Mouse (Mus musculus) heart, adult 8-10 months (tissue): ENCODE data around the gene 4932414N04Rik. TPM values are rescaled to one million over a fixed set of nuclear protein-coding genes. Genes with fewer than 3 reads are reported as not detected.
"Not testable (repeated sequence)": the region's sequence is repeated elsewhere in the genome, so short reads cannot be mapped to it uniquely, and the experiment has no call there.

Experiments
- DNase-seq: peaks from one replicate; pipeline ENCODE4 v3.0.0; 2022; ENCODE audit warnings: low spot score
- total RNA-seq, 4 experiments: library from RNA; stranded (reverse); gene quantifications; 2 replicates each; pipeline ENCODE4 v1.2.4; 2022

Gene 4932414N04Rik
- total RNA-seq: not detected

GRCm38 (mm10) chr2:68656186-68656585, at the start of gene 4932414N04Rik:
4932414N04Rik (plus strand) TSS chr2:68656486.
- not testable (repeated sequence) for DNase-seq

DNA sequence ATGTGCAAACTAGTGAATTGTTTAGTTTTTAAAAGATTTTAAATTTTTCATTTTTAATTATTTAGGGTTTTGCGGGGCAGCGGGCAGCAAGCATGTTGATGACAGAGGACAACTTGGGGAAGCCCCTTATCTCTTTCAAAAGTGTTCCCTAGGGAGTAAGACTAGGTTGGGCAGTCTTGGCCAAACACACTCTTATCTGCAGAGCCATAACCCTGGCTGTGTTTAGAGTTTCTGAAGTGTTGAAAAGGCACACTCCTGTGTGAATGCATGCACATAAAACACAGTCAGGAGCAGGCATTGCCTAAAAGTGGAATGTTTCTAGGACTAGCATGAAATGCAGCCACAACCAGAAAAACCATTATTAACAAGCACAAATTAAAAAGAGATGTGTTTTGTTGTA, 75.9 kb downstream of the 4932414N04Rik start:
- DNase-seq: no peak

- DNase-seq: no peak
These were observed 83.8 kb downstream of the 4932414N04Rik start for GRCm38 (mm10) chr2:68739772-68740739.

DNA sequence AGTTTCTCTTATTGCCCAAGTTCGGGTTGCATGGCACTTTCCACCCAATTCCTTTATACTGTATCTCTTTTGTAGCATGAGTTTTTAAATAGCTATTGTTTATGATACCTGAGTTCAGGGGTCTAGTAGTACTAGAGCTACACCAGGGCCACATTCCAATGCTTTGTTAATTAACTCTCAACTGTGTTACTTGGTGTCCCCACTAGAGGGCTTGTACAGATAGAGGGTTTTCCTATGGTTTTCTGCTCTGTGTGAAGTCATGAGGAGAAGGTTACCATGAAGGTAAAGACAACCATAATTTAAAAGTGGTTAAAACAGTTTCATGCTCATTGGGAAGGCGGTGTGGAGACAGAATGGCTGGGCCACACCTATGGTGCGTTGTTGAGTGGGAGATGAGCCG, 88.3 kb downstream of the 4932414N04Rik start:
- DNase-seq: no peak

- DNase-seq: no peak
These were observed 99.9 kb downstream of the 4932414N04Rik start for GRCm38 (mm10) chr2:68756179-68756578.

DNA sequence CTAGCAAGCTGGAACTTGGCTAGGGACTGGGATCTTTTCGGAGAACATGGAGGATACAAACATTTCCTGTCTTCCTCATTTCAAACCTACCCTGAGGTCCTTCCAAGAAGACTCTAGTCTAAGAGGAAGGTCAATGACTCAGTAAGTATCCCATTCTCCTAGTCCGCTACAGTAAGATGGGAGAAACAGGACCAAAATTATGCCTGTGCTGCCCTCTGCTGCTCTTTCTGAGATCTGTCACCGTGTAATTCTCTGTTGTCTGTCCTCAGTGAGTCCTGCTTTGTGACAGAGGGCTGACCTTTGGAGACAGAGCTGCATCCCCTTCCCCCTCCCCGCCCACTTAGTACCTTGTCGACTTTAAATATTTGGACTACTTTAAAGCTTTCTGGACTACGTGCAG, 100.5 kb downstream of the 4932414N04Rik start:
- DNase-seq: peak; percentile 16

GRCm38 (mm10) chr2:68765371-68765770, 109.1 kb downstream of the 4932414N04Rik start:
- DNase-seq: no peak

- DNase-seq: no peak
These were observed 111.1 kb downstream of the 4932414N04Rik start for GRCm38 (mm10) chr2:68767186-68767890.

GRCm38 (mm10) chr2:68782268-68783132, 126.2 kb downstream of the 4932414N04Rik start:
- no peak for DNase-seq

DNA sequence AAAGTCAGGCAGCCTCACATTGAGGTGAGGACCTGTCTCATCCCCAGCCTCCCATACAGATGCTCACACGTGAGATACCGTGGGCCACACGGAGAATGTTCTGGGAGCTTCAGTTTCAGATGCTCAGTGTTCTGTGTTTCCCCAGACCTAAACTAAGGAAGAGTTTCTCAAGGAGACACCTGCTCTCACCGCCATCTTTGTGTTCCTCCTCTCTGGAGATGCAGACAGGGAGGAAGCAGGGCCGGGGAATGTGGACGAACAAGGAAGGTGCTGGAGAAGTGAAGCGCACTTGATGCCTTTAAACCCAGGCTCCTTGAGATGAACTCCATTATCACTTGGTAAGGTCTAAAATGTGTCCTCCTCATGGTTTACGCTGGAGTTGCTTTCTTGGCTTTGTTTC, 127.4 kb downstream of the 4932414N04Rik start:
- not testable (repeated sequence) for DNase-seq

DNA sequence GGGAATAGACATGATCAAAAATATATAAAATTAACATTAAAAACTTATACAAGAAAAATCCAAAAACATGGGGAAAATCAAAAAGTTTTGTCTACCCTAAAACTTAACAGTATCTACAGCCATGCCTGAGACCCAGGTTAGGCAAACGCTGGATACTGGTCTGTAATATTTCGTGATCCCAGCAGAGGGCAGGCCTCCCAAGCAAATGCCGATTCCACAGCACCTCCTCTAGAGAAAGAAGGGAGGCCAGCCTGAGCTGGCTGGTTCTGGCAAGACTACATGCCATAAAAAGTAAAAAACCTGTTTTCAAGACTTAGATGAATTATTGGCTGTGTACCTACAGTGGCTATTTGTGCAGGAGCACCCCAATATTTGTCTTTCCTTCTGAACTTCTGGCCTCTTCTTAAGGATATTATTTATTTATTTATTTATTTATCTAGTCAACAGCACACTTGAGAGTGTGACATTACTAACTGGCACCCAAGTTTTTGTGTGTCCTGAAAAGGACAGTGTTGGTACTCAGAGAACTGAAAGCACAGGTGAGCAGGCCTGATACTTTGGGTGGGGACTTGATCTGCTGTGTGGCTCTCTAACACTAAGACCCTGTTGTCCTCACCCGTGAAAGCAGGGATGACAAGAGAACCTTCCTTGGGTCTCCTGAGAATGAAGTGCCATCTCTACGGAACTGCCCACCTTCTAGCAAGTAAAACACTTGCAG, 128.6 kb downstream of the 4932414N04Rik start:
- DNase-seq: peak; percentile 83

- no peak for DNase-seq
These were observed 130.9 kb downstream of the 4932414N04Rik start for GRCm38 (mm10) chr2:68787161-68787675.

GRCm38 (mm10) chr2:68792296-68792695, 136.0 kb downstream of the 4932414N04Rik start:
- no peak for DNase-seq

- DNase-seq: no peak
These were observed 137.2 kb downstream of the 4932414N04Rik start for GRCm38 (mm10) chr2:68793472-68793871.

- no peak for DNase-seq
These were observed 137.9 kb downstream of the 4932414N04Rik start for GRCm38 (mm10) chr2:68794181-68794580.

DNA sequence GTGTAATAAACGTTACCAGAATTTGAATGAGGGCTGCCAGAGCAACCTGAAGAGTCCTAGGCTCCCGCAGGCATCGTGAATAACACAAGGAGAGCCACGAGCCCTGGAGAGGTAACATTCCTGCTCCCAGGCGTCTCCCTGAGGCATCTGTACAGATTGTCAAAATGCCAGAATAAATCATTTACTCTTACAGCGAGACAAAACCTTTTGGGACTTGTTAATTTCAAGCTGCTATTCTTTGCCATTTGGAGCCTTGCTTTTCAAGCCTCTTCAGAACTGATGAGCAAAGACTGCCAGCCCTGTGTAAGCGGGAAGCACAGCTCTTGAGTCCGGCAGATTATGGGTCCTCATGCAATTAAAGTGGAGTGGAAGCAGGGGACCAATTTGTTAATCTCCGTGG, 138.3 kb downstream of the 4932414N04Rik start:
- no peak for DNase-seq

DNA sequence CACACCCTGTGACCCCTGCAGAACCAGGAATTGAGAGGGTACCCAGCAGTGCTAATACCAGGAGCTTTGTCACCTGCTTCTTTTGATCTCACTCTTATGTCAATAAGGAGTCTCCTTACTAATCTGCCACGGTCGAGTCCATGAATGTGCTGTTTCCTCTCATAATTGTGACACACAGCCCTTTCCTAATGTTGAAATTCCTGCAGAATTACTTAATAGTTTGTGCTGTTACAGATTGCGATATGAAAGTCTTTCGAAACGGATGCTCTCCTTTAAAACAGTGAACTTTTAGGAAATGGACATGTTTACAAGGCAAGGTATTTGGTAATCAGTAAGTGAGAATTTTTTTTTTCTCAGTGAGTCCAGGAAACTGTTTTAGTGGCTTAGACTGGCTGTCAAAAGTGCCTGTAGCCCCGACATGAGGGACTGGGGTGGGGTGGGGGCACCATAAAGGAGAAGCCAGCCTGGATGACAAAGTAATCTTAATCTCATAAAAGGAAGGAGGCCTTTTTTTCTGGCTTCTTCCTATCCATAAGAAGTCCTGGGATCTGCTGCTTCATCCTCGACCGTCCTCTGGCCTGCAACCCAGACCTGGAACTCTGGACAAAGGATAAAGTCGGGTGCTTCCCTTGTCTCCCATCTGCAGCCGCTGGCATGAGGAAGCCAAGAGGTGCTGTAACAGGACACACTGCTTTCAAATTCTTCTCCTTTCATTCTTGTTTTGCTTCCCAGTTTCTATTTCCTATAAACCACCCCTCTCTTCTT, 139.9 kb downstream of the 4932414N04Rik start:
- no peak for DNase-seq

- DNase-seq: no peak
These were observed 140.8 kb downstream of the 4932414N04Rik start for GRCm38 (mm10) chr2:68797106-68797505.
